Mouse (Mus musculus): Measurements from ENCODE around the gene Klhl13. TPM values are rescaled to one million over a fixed set of nuclear protein-coding genes. Genes with fewer than 3 reads are reported as not detected.
A peak's percentile ranks its signal among the peaks of the same experiment; 100 is the strongest.

The Klhl13 gene
- total RNA-seq (2021) = 10 to 100 TPM; 37.5 to 39.4 TPM
- long read RNA-seq, partial matches to known transcripts = 5 of 28 reads
- long read RNA-seq, other reads (novel, unspliced or antisense) = 12 of 28 reads

DNA sequence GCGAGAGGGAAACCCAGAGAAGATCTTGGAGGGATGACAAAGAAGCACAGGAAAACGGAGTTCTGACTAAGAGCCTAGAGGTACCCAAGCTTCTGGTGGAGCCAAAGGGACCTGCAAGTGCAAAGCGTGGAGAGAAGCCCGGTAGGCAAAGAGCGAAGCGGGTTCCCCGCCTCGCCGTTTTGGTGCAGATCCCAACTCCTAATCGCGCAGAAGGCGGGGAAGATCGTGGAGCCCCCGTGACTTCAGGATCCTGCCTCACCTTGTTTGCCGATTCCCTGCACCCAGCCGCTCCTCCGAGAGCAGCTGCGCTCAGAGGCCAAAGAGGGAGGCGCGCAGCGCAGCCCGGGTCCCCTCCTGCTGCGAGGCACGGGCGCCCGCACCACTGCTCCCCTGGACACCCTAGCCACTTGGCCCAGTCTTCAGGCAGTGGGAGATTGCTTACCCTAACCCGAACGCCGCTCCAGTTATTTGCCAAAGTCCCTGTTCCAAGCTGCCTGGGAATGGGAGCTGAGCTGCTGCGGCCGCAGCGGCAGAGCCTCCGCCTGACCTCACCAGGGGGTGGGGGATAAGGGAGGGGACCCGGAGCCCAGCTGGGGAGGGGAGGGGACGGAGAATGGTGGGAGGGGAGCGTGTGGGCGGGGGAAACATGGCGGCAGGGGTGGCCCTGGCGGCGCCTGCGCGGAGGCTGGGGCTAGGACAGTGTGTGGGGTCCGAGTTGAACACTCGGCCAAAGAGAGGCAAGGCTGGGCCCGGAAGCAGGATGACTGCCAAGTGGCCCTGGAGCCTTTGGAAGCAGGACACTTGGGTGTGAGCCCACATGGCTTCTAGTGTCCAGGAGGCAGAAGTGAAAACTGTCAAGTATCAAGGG lies at the start of gene Klhl13:
TSS of gene Klhl13 (minus strand) at position 569 of the 868 bp plus-strand sequence.
- peak; percentile 3 to 9 for DNase-seq (ENCODE audit: low spot score in 2 of 2)

DNA sequence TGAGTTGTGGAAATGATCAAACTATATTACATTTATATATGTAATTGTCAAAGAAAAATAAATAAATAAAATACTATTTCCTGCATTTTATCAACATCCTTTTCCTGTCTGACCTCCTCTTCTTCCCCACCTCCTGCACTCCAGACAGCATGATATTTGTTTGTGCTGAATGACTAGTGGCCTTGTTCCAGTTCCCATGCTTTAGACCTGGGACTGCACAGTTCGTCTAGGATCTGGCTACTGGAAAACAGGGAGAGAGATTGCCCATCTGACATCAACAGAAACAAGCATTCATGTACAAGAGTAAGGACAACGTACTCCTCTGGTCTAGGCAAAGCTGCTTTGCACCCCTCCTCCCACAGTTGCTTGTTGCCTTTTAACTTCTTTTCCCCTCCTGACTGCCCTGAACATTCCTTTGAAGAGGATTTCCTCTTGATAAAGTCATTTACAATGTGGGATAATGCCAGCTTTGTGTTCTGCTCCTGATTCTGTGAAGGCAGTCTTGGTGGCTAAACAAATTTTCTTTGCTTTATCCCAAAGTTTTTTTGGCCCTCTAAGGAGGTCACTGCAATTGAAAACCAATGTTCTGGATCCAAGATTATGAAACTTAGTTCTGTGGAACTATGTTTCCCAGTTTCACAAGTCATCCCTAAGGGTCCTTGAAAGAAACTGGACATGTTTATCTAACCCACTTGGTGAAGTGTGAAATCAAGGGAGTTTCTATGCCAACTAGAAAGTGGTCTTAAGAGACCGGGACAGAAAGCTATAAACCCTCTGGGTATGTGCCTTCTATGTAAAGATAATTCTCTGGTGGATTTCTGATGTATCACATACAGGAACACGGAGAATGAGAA lies 44.6 kb upstream of the Klhl13 start:
- DNase-seq (ENCODE audit: low spot score in 2 of 2) = no peak

DNA sequence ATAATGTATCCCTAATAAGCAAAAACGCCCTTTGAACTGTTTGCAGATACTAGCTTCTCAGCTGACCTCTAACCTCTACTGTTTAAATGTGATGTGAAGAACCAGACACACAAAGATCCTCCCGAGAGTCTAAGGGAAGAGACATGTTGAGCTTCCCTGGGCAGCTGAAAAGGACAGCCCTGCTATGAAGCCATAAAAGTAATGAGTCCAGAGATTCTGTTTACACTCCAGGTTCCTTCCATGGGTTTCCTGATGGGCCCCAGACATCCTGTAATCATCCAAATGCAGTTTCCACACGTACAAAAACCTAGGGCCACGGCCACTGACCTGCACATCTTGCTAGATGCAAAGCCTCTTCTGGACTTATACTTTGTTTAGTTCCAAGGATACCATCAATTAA lies 23.8 kb upstream of the Klhl13 start:
- DNase-seq (ENCODE audit: low spot score in 2 of 2) = no peak

DNA sequence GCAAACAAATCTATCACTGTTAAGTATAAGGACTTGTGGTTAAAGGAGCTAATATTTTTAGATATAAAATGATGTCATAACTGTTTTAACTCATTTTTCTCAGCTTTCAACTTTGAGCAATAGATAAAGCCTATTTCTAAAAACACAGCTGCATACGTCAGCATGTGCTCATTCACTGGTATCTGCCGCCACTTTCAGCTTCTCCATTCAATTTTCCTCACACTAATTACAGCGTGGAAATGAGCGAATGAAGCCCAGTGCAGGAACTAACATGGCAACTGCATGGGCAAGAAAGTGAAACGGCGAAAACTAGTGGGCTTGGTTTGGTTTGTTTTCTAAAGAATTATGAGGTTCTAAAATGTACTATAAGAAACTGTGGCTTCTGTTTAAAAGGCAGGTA lies 1.4 kb downstream of the Klhl13 start:
- no peak for DNase-seq (ENCODE audit: low spot score in 2 of 2)

DNA sequence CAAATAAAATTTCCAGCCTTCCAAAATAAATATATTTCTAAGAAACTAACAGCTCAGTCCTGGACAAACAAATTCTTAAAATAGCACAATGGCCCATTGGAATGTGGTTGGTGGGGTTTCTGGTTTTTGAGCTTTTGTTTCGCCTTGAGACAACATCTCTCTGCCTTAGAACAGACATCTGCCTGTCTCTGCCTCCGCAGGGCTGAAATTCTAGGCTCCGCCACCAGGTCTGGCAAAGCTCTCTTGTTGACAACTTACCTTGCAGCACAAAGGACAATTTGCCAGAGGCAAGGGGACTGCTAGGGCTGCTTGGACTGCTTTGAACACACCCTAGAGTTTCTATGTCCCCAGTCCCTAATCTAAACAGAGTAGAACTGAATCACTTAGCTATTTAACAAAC lies 4.4 kb downstream of the Klhl13 start:
- no peak for DNase-seq (ENCODE audit: low spot score in 2 of 2)

DNA sequence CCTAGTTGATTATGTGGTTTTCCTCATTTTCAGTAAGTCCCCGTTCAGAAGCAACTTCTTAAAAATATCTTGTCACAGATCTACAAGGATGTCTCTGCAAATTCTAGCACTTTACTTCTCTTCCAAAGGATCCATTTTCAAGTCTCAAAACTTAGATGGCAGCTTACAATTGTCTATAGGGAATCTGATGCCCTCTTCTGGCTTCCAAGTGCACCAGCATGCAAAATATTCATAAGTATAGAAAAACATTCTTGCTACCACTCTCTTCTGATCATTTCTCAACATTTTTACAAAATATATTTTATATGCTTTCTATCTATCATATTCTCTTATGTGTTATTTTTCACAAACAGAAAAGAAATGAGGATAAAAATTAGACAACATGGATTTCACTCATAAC lies 14.8 kb downstream of the Klhl13 start:
- no peak for DNase-seq (ENCODE audit: low spot score in 2 of 2)

DNA sequence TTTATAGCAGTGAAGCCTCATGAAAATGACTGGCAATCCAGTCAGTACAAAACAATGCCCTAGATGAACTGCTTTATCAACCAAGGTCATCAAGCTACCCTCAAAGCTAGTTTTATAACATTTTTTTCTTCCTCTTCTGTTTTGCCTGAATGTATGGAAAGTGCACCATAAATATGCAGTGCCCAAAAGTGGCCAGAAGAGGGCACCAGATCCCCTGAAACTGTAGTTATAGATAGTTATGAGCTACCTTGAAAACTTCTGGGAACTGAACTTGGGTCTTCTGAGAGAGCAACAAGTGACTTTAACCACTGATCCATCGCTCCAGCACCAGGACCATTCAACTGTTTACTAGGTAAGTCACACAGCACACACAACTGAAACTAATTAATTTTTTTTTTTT lies 36.8 kb downstream of the Klhl13 start:
- DNase-seq (ENCODE audit: low spot score in 2 of 2) = peak in 1 of 2 experiments; percentile 1

DNA sequence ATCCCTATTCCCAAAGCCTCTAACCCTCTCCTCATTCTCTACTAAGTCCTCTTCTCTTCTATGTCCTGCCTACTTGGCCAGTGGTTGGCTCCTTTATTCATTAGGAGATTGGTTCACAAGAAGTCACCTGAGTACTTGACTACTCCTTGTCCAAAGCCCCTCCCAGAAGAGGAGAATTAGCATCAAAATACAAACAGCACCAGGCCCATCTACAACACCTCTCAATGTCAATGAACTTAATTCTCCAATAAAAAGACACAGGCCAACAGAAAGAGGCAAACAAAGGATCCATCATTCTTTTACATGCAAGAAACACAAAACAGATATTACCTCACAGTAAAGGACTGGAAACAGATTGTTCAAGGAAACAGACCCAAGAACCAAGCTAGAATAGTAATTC lies 46.0 kb downstream of the Klhl13 start:
- no peak for DNase-seq (ENCODE audit: low spot score in 2 of 2)

DNA sequence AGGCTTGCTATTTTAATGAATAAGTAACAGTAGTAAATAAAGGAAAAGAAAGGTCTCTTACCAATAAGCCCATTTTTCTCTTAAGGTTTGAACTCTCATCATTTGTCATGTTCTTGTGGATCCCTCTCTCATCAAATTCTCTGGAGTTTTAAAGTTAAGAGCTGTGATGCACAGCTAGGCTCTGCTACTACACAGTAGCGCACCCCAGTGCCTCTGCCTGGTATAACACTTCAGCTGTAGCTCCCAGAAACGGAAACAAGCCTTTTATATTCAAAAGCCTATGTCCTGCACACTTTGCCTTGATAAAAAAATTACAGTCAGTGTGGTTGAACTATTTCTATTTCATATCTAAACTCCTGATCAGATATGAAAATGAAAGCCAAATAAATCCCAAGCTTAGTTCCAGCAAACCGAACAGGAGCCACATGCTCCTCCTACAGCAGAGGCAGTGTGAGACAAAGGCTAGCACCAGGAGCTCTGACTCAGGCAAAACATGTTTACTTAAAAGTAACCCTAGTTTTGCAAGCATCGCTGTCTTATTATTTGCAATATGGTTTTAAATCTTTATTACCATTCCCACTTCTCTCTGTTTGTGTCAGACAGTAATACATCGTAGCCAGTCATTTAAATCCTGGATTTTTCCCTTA lies 68.8 kb downstream of the Klhl13 start:
- DNase-seq (ENCODE audit: low spot score in 2 of 2) = peak; percentile 22 to 78

DNA sequence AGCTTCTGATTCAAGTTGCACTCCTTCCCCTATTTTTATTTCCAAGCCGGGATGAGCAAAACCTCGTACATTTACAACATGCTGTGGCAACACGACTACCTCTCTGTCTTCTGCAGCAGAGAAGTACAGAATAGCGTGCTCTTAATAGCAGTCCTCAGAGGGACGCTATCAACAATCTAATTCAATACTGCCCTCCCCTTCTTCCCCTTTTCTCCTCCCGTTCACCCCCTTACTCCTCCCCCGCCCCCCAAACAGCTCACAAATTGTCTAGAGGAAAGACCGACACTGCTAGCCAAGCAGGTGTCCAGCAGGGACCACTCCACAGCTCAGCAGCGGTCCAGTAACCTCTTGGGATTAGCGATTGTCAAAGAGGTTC lies 79.5 kb downstream of the Klhl13 start:
- peak in 1 of 2 experiments; percentile 20 for DNase-seq (ENCODE audit: low spot score in 2 of 2)

DNA sequence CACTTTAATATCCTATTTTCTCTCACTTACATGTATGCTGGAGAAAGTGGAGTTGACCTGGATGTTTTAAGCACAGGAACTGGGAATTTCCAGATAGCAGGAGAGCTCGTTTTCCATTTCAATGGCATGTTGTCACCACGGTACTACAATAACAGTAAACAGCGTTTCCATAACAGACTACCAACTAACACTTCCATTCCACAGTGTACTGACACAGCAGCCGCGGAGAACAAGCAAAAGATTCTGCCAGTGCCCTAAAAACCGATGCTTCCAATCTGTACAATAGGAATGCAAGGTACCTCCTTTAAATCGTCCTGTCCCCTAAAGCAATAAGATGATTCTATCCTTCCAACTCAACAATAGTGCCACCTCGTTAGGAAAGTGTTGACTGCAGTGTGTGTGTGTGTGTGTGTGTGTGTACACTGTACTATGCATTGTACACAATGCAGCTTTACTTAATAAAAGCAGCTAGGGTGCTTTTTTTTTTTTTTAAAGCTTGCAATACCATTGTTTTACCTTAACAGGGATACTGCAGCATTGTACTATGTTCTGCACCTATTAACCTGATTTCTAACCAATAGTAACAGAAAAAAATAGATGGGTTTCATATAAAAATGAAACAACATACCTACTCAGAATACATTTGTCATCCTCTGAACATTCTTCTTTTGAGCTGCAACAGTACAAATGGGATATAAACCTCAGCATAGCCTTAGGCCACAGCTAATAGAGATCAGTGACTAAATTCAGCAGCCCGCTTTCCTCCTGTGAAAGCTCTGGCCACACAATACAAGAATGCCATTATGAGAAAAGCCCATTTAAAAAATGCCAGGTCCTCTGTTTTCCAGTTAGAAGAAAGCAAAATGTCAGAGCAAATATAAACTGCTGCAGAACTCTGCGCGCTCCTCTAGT lies 80.1 kb downstream of the Klhl13 start:
- peak in 1 of 2 experiments; percentile 19 for DNase-seq (ENCODE audit: low spot score in 2 of 2)

DNA sequence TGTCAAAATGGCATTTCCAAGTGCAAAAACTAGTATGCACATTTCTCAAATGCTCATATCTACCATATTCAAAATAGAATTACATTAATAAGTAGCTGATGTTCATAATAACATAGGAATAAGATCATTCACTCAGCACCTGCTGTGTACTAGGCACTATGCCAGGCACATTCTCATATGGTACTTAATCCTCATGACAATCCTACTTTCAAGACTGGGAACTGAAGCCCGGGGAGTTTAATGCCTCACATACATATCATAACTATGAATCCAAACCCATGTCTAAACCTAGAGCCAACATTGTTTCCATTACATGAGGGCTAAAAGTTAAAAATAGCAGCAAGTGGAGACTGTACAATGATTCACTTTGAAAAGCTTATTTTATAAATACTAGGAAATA lies 97.3 kb downstream of the Klhl13 start:
- DNase-seq (ENCODE audit: low spot score in 2 of 2) = no peak

DNA sequence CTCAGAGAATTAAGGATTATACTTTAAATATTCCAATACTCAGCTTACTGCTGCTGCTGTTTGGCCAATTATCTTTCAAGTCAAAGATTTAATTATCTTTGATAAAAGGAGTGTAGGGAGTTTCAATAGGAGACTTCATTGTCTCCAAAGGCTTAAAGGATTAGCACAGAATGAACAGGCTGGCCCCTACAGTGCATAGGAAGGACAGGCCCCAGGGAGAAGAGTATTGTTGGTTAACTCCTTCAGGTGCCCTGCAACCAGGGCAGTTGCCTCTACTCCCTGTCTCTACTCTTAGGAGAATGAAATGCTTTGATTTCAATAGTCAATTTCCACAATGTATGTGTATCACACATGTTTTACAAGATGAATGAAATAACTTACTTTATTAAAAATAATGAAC lies 116.1 kb downstream of the Klhl13 start:
- DNase-seq (ENCODE audit: low spot score in 2 of 2) = no peak
